Mouse (Mus musculus) left cerebral cortex, postnatal 10 days (tissue): ENCODE results near the gene Rora. TPM values are rescaled to one million over a fixed set of nuclear protein-coding genes. Genes with fewer than 3 reads are reported as not detected.
A peak's percentile ranks its signal among the peaks of the same experiment; 100 is the strongest.

Experiments used
- DNase-seq, 2 experiments: peaks; one replicate each; pipeline ENCODE4 v3.0.0; 2021 to 2022; ENCODE audit warnings: low spot score in 2 of 2, mixed read lengths in 1 of 2; ENCODE audit errors: extremely low spot score in 1 of 2
- intact Hi-C: fragments of 180-260 bp; cut with DNase I; formaldehyde crosslinking; loops from one replicate; pipeline ENCODE4 v1.15.1; 2025
- total RNA-seq, 2 experiments: library from RNA; stranded (reverse); gene quantifications; 2 replicates each; pipeline ENCODE4 v1.2.3; 2021

The Rora gene
- 10 to 100 TPM; 41.2 to 44.1 TPM for total RNA-seq

- intact Hi-C loops, result loop anchor here (10.0 kb wide), 1 partner anchor 639 kb away; no protein-coding TSS in a partner anchor
- DNase-seq, result peak; percentile 58 to 87
Observed at GRCm38 (mm10) chr9:68653211-68654038, at the start of gene Rora. Gene Rora (plus strand): TSS chr9:68653786.

- intact Hi-C loops, result no loop called here
- DNase-seq, result no peak
Observed at GRCm38 (mm10) chr9:68614006-68614405, 39.6 kb upstream of the Rora start.

- DNase-seq, result no peak
- intact Hi-C loops, result no loop called here
Observed at GRCm38 (mm10) chr9:68617116-68617515, 36.5 kb upstream of the Rora start.

GRCm38 (mm10) chr9:68620036-68620435, 33.5 kb upstream of the Rora start:
- intact Hi-C loops, result no loop called here

GRCm38 (mm10) chr9:68620441-68620840, 33.1 kb upstream of the Rora start:
- intact Hi-C loops, result no loop called here
- DNase-seq, result no peak

More at GRCm38 (mm10) chr9:68620036-68620435, 33.5 kb upstream of the Rora start:
- no peak for DNase-seq

GRCm38 (mm10) chr9:68624981-68625380, 28.6 kb upstream of the Rora start:
- no peak for DNase-seq
- intact Hi-C loops, result no loop called here

GRCm38 (mm10) chr9:68637301-68637700, 16.3 kb upstream of the Rora start:
- intact Hi-C loops, result no loop called here
- no peak for DNase-seq

GRCm38 (mm10) chr9:68641123-68641522, 12.5 kb upstream of the Rora start:
- intact Hi-C loops, result no loop called here
- DNase-seq, result no peak

- intact Hi-C loops, result no loop called here
- no peak for DNase-seq
Observed at GRCm38 (mm10) chr9:68648061-68648460, 5.5 kb upstream of the Rora start.

GRCm38 (mm10) chr9:68654039-68654332, 400 bp downstream of the Rora start:
- intact Hi-C loops, result loop anchor here (10.0 kb wide), 1 partner anchor 639 kb away; no protein-coding TSS in a partner anchor
- DNase-seq, result no peak

GRCm38 (mm10) chr9:68654333-68655017, 889 bp downstream of the Rora start:
- peak in 1 of 2 experiments; percentile 67 for DNase-seq
- intact Hi-C loops, result loop anchor here (10.0 kb wide), 1 partner anchor 640 kb away; no protein-coding TSS in a partner anchor

GRCm38 (mm10) chr9:68655018-68656005, 1.7 kb downstream of the Rora start:
- DNase-seq, result peak in 1 of 2 experiments; percentile 79
- intact Hi-C loops, result loop anchor here (10.0 kb wide), 1 partner anchor 641 kb away; no protein-coding TSS in a partner anchor

- DNase-seq, result no peak
- intact Hi-C loops, result loop anchor here (10.0 kb wide), 1 partner anchor 641 kb away; no protein-coding TSS in a partner anchor
Observed at GRCm38 (mm10) chr9:68656076-68656795, 2.6 kb downstream of the Rora start.

- intact Hi-C loops, result loop anchor here (10.0 kb wide), 1 partner anchor 642 kb away; no protein-coding TSS in a partner anchor
- DNase-seq, result no peak
Observed at GRCm38 (mm10) chr9:68656796-68657130, 3.2 kb downstream of the Rora start.

GRCm38 (mm10) chr9:68670731-68671130, 17.1 kb downstream of the Rora start:
- intact Hi-C loops, result no loop called here
- DNase-seq, result no peak

- DNase-seq, result no peak
- intact Hi-C loops, result no loop called here
Observed at GRCm38 (mm10) chr9:68672459-68672858, 18.9 kb downstream of the Rora start.

GRCm38 (mm10) chr9:68673221-68673620, 19.6 kb downstream of the Rora start:
- intact Hi-C loops, result no loop called here
- no peak for DNase-seq

GRCm38 (mm10) chr9:68679871-68680374, 26.3 kb downstream of the Rora start:
- peak in 1 of 2 experiments; percentile 34 for DNase-seq
- intact Hi-C loops, result no loop called here
